Mouse (Mus musculus) kidney, adult 2 months (tissue): ENCODE data around the gene Tyw5.

Source experiments
- CTCF ChIP-seq: fragments of 200-500 bp; conservative IDR thresholded peaks from 2 replicates; pipeline ENCODE4 v1.5.1; 2011; ENCODE audit warnings: low read depth, mild to moderate bottlenecking, control low read depth, low read length, moderate library complexity, mixed read lengths; ENCODE audit not compliant: insufficient read depth, insufficient read length
- POLR2A ChIP-seq: fragments of 200-500 bp; IDR thresholded peaks from one replicate; pipeline ENCODE4 v1.6.1; 2011; ENCODE audit warnings: low read depth, low read length, control low read depth

GRCm38 (mm10) chr1:57429786-57430483 lies 23.0 kb upstream of the Tyw5 start:
- TF ChIP-seq CTCF (no peak), POLR2A (no peak)
